Mouse (Mus musculus): ENCODE results near the gene Ciao2b. TPM values are rescaled to one million over a fixed set of nuclear protein-coding genes. Genes with fewer than 3 reads are reported as not detected.
A peak's percentile ranks its signal among the peaks of the same experiment; 100 is the strongest.

Gene Ciao2b
- polyA plus RNA-seq, 1 experiment from 2014 or later, result 98.9 TPM

GRCm38 (mm10) chr8:104594611-104595362 lies 47.0 kb downstream of the Ciao2b start:
- Histone ChIP-seq H3K4me1 (peaks cover 9% of the 10 kb centered on the region), H3K27me3 (no peaks in the 10 kb centered on the region), H3K4me3 (no peak overlapping the region), H3K36me3 (peaks cover 22% of the 10 kb centered on the region), H3K9ac (no peak overlapping the region), H3K9me3 (replicated peaks) (no peaks in the 10 kb centered on the region), H3K4me2 (replicated peaks) (no peak overlapping the region), H3K27ac (no peak overlapping the region)
- no peak for ATAC-seq (ENCODE audit: low FRiP score)
- 96% methylated on average over 19 of the region's 19 CpGs for WGBS

GRCm38 (mm10) chr8:104593536-104594325 lies 48.0 kb downstream of the Ciao2b start:
- Histone ChIP-seq H3K4me3 (no peak overlapping the region), H3K27me3 (no peaks in the 10 kb centered on the region), H3K9ac (no peak overlapping the region), H3K36me3 (peaks cover 22% of the 10 kb centered on the region), H3K4me1 (peaks cover 9% of the 10 kb centered on the region), H3K4me2 (replicated peaks) (no peak overlapping the region), H3K27ac (no peak overlapping the region), H3K9me3 (replicated peaks) (no peaks in the 10 kb centered on the region)
- ATAC-seq (ENCODE audit: low FRiP score), result no peak
- WGBS, result 96% methylated on average over 31 of the region's 31 CpGs

- whole genome bisulfite sequencing, result 78% methylated on average over 6 of the region's 6 CpGs
- Histone ChIP-seq H3K4me1 (peaks cover 9% of the 10 kb centered on the region), H3K4me3 (no peak overlapping the region), H3K9me3 (replicated peaks) (no peaks in the 10 kb centered on the region), H3K27me3 (no peaks in the 10 kb centered on the region), H3K36me3 (peaks cover 22% of the 10 kb centered on the region), H3K4me2 (replicated peaks) (peak overlapping the region; percentile 79), H3K27ac (no peak overlapping the region), H3K9ac (no peak overlapping the region)
- ATAC-seq (ENCODE audit: low FRiP score), result no peak
These were observed 49.2 kb downstream of the Ciao2b start for GRCm38 (mm10) chr8:104592566-104592965.

- H3K27ac ChIP-seq, result peak overlapping the region; percentile 78; the same call in 1 of the 2 replicates
- no peak for ATAC-seq (ENCODE audit: low FRiP score)
These were observed 49.9 kb downstream of the Ciao2b start for GRCm38 (mm10) chr8:104591856-104592255.

GRCm38 (mm10) chr8:104591133-104591834 lies 50.5 kb downstream of the Ciao2b start, which contains the start of gene Pdp2:
Pdp2 (plus strand) TSS chr8:104591451.
- peak; percentile 98 for ATAC-seq (ENCODE audit: low FRiP score)

More at GRCm38 (mm10) chr8:104591856-104592255, 49.9 kb downstream of the Ciao2b start:
- peak overlapping the region; percentile 58 for H3K4me3 ChIP-seq
- peak overlapping the region; percentile 79 for H3K4me2 ChIP-seq (replicated peaks)
- peaks cover 9% of the 10 kb centered on the region for H3K4me1 ChIP-seq
- peaks cover 22% of the 10 kb centered on the region for H3K36me3 ChIP-seq
- H3K9me3 ChIP-seq (replicated peaks), result no peaks in the 10 kb centered on the region
- peak overlapping the region; percentile 80 for H3K9ac ChIP-seq
- H3K27me3 ChIP-seq, result no peaks in the 10 kb centered on the region
- WGBS, result 3% methylated on average over 9 of the region's 9 CpGs

GRCm38 (mm10) chr8:104590284-104590683 lies 51.5 kb downstream of the Ciao2b start:
- no peaks in the 10 kb centered on the region for H3K27me3 ChIP-seq
- H3K36me3 ChIP-seq, result peaks cover 15% of the 10 kb centered on the region
- no peak overlapping the region for H3K4me3 ChIP-seq
- WGBS, result 91% methylated on average over 3 of the region's 3 CpGs
- H3K4me2 ChIP-seq (replicated peaks), result no peak overlapping the region
- H3K27ac ChIP-seq, result no peak overlapping the region
- peaks cover 9% of the 10 kb centered on the region for H3K4me1 ChIP-seq
- ATAC-seq (ENCODE audit: low FRiP score), result no peak
- H3K9me3 ChIP-seq (replicated peaks), result peaks cover 3% of the 10 kb centered on the region; the same call in 1 of the 2 replicates
- H3K9ac ChIP-seq, result no peak overlapping the region

More at GRCm38 (mm10) chr8:104591133-104591834, 50.5 kb downstream of the Ciao2b start, which contains the start of gene Pdp2:
- Histone ChIP-seq H3K4me1 (peaks cover 9% of the 10 kb centered on the region), H3K4me2 (replicated peaks) (peak within 1 kb of the TSS; percentile 79), H3K9ac (peak within 1 kb of the TSS; percentile 80), H3K27ac (peak within 1 kb of the TSS; percentile 78; the same call in 1 of the 2 replicates), H3K4me3 (peak within 1 kb of the TSS; percentile 58), H3K36me3 (peaks cover 21% of the 10 kb centered on the region), H3K27me3 (no peaks in the 10 kb centered on the region), H3K9me3 (replicated peaks) (no peaks in the 10 kb centered on the region)
- 1% methylated on average over 44 of the region's 44 CpGs for WGBS

Other genes with a start within 250 kb of the Ciao2b start
- gene Cmtm4, start 246.2 kb downstream of the Ciao2b start, polyA plus RNA-seq (2016; fragmentation: Nextera tagmentation; extraction: Ambion mirVana), result 2.3 and 2.4 TPM in 2 replicates
- gene Dync1li2, start 198.9 kb downstream of the Ciao2b start, polyA plus RNA-seq (2016; fragmentation: Nextera tagmentation; extraction: Ambion mirVana), result 131 and 135 TPM in 2 replicates
- gene Terb1, start 132.1 kb downstream of the Ciao2b start, polyA plus RNA-seq (2016; fragmentation: Nextera tagmentation; extraction: Ambion mirVana), result 0.22 and 0.34 TPM in 2 replicates
- 114 and 130 TPM in 2 replicates for gene Nae1, start 107.3 kb downstream of the Ciao2b start, polyA plus RNA-seq (2016; fragmentation: Nextera tagmentation; extraction: Ambion mirVana)
- gene Car7, start 107.3 kb downstream of the Ciao2b start, polyA plus RNA-seq (2016; fragmentation: Nextera tagmentation; extraction: Ambion mirVana), result 1.2 and 1.5 TPM in 2 replicates
- gene Pdp2, start 50.5 kb downstream of the Ciao2b start, polyA plus RNA-seq (2016; fragmentation: Nextera tagmentation; extraction: Ambion mirVana), result 13.7 and 14.9 TPM in 2 replicates
- not detected in 2 replicates for gene Cdh16, start 17.6 kb downstream of the Ciao2b start, polyA plus RNA-seq (2016; fragmentation: Nextera tagmentation; extraction: Ambion mirVana)
- gene Rrad, start 10.6 kb downstream of the Ciao2b start, polyA plus RNA-seq (2016; fragmentation: Nextera tagmentation; extraction: Ambion mirVana), result 1.9 and 3.8 TPM in 2 replicates
- not detected in 2 replicates for gene Ces2a, start 92.0 kb upstream of the Ciao2b start, polyA plus RNA-seq (2016; fragmentation: Nextera tagmentation; extraction: Ambion mirVana)
- 0.10 and 0.38 TPM in 2 replicates for gene Ces2b, start 189.6 kb upstream of the Ciao2b start, polyA plus RNA-seq (2016; fragmentation: Nextera tagmentation; extraction: Ambion mirVana)
- not detected in 2 replicates for gene Ces2c, start 205.1 kb upstream of the Ciao2b start, polyA plus RNA-seq (2016; fragmentation: Nextera tagmentation; extraction: Ambion mirVana)